Mouse (Mus musculus) central nervous system, embryonic 11.5 days (tissue): Measurements from ENCODE around the gene Zfp60. TPM values are rescaled to one million over a fixed set of nuclear protein-coding genes. Genes with fewer than 3 reads are reported as not detected.

Experiments used
- polyA plus RNA-seq: library from polyadenylated mRNA; depleted of rRNA; stranded (reverse); fragments of >200 nt; gene quantifications from 2 replicates; pipeline ENCODE4 v1.2.3, GENCODE M21; 2012; rRNA removed

Zfp60 gene
- polyA plus RNA-seq, result 23.0 and 30.9 TPM in 2 replicates

DNA sequence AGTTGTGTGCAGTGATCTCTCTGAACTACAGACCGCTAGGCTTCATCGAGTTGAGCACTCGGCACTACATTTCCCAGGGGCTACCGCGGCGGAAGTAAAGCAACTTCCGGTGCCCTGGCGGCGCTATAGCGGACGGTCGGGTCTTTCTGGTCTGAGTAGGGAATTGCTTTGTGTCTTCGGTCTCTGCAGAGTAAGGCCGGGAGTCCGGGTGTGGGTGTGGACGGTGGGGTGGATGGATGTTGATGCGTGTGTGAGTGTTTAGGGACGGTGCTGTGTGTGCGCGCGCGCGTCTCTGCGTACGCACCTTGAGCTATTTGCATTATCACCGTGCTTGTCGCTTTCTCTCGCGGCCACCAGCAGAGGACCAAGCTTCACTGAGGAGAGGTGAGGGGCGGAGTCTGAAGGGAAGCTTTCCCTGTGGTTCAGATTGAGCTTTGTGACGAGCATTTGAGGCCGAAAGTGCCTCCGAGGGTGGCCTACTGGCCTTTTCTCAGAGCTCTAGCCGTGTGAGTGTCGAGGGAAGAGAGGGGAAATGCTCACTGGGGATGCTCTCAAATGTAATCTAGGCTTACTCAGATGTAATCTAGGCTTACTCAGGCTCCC lies at the start of gene Zfp60:
TSS of gene Zfp60 (plus strand) at position 109 of the 603 bp plus-strand sequence.

DNA sequence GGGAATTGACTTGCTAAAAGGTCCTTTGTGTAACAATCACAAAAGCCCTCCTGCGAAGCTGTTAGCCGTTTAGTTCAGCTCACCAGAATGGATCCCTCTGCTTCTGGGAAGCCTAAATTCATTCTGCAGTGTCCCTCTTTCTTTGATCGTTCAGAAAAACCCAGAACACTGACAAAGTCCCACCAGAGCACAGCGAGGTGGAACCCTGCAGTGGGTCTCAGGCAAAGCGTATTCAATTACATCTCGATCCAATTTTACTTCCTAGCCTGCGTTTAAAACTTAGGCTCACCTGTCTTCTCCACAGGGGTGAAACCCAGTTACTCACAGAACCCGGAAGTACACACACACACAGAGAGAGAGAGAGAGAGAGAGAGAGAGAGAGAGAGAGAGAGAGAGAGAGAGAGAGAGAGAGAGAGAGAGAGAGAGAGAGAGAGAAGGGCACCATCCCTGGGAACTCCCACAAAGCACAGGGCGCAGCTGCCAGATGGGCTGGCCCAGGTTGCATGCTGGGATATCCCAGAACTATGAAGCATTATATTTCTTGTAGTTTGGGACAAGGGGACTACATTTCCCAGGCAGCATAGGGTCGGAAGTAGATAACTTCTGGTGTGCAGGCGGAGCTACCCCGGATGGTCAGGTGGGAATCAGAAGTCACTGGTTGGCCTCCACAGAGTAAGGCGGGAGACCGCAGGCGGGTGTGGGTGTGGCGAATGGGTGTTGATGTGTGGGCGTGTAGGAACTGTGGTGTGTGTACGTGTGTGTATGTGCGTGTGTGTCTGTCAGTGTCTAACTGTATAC lies 42.2 kb upstream of the Zfp60 start, which contains the start of gene Zfp607b:
TSS of gene Zfp607b (plus strand) at position 526 of the 798 bp plus-strand sequence.

Other genes with a start within 250 kb of the Zfp60 start
- gene Sertad1, start 244.5 kb upstream of the Zfp60 start, polyA plus RNA-seq, result 11.8 and 12.2 TPM in 2 replicates
- gene Prx, start 232.1 kb upstream of the Zfp60 start, polyA plus RNA-seq, result 4.6 and 5.3 TPM in 2 replicates
- gene Hipk4, start 208.1 kb upstream of the Zfp60 start, polyA plus RNA-seq, result 2.3 and 3.4 TPM in 2 replicates
- 61.2 and 68.5 TPM in 2 replicates for gene Pld3, start 178.2 kb upstream of the Zfp60 start, polyA plus RNA-seq
- gene 2310022A10Rik, start 178.2 kb upstream of the Zfp60 start, polyA plus RNA-seq, result 24.6 and 32.0 TPM in 2 replicates
- gene Akt2, start 139.8 kb upstream of the Zfp60 start, polyA plus RNA-seq, result 48.6 and 64.2 TPM in 2 replicates
- gene Ttc9b, start 77.5 kb upstream of the Zfp60 start, polyA plus RNA-seq, result 5.3 and 5.7 TPM in 2 replicates
- 32.1 and 44.5 TPM in 2 replicates for gene Map3k10, start 56.8 kb upstream of the Zfp60 start, polyA plus RNA-seq
- 4.6 and 5.2 TPM in 2 replicates for gene Zfp607b, start 42.0 kb upstream of the Zfp60 start, polyA plus RNA-seq
- 4.7 and 5.4 TPM in 2 replicates for gene Zfp626, start 75.8 kb downstream of the Zfp60 start, polyA plus RNA-seq
- 4.5 and 7.1 TPM in 2 replicates for gene Zfp59, start 107.2 kb downstream of the Zfp60 start, polyA plus RNA-seq
- gene Zfp607a, start 126.1 kb downstream of the Zfp60 start, polyA plus RNA-seq, result 2.1 and 2.5 TPM in 2 replicates
- 8.6 and 8.8 TPM in 2 replicates for gene Zfp974, start 198.1 kb downstream of the Zfp60 start, polyA plus RNA-seq
- gene Zfp780b, start 247.8 kb downstream of the Zfp60 start, polyA plus RNA-seq, result 6.6 and 9.1 TPM in 2 replicates